Mouse (Mus musculus) heart, postnatal 4 days (tissue): ENCODE results near the gene Gstm4. TPM values are rescaled to one million over a fixed set of nuclear protein-coding genes. Genes with fewer than 3 reads are reported as not detected.
"Not testable (repeated sequence)": the region's sequence is repeated elsewhere in the genome, so short reads cannot be mapped to it uniquely, and the experiment has no call there.

Source experiments
- DNase-seq: peaks from one replicate; pipeline ENCODE4 v3.0.0; 2021
- total RNA-seq, 2 experiments: library from RNA; stranded (reverse); gene quantifications; 2 replicates each; pipeline ENCODE4 v1.2.3; 2021

Gene Gstm4
- total RNA-seq, 2 experiments from 2014 or later = 11.8 to 12.7 TPM

DNA sequence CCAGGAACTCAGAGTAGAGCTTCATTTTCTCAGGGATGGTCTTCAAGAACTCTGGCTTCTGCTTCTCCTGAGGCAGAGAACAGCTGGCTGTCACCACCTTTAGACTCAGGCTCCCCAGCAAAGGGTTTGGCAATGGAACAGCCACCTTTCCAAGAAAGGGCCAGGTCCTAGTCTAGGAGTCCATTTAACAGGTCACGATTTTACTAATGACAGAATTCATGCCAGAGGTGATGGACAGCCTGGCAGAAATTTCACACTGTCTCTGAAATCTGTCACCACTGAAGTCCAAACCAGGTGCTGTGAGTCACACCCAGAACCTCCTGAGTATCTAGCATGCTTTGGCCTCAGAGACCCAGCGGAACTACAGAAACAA is 29.7 kb downstream of the Gstm4 start:
- no peak for DNase-seq

- DNase-seq = no peak
These were observed 30.4 kb downstream of the Gstm4 start for GRCm38 (mm10) chr3:108014098-108014973.

DNA sequence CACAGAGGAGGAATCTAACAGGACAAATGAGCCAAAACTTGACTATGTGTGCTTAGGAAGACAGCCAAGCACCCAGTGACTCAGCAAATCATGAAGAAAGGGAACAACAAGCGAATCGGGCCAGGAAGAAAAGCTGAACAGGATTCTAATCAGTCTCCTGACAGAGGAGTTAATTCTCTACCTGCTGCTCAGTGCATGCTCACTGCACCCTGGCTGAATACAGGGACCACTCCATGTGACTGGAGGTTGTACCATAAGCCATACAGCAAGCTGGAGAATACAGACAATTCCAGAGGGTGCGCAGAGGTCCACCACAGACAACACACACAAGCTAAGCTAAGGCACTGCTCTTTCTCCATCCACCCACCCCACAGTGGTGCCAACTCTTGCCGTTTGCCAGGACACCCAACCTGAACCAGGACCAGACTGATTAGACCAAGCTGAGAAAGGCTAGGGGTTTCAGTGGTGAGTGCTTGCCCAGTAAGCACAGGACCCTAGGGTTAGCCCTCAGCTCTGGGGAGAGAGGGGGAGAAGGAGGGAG is 31.3 kb downstream of the Gstm4 start:
- peak; percentile 48 for DNase-seq

DNA sequence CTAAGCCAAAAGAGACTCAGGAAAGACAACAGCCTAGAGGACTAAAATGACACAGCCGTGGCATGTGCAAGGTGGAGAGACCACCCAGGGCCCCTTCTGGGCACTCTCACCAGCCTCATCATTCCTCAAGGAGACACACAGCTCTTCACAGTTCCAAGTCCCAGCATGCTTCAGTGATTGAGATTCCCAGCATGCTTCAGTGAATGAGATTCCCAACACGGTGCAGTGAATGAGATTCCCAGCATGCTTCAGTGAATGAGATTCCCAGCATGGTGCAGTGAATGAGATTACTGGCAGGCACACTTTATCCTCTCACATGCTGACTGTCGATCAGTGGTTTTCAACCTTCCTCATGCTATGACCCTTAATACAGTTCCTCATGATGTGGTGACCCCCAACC is 33.1 kb downstream of the Gstm4 start:
- DNase-seq = no peak

DNA sequence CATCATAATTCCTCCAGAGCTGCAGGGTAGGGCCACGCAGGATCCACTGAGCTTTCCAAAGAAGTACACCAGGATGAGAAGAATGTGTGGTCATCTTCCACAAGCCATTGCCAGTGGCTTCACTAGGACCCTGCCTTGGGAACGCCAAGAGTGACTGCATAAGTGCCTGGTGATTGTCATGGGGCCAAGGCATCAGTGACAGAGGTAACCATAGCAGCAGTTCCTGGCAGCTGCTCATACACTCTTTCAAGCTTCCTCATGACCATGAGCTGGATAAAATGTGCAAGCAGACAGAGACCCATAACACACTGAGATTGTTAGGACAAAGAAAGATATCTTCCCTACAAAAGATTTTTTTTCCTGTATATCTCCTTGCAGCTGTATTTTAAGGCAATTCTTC is 34.4 kb downstream of the Gstm4 start:
- DNase-seq = peak; percentile 76

DNA sequence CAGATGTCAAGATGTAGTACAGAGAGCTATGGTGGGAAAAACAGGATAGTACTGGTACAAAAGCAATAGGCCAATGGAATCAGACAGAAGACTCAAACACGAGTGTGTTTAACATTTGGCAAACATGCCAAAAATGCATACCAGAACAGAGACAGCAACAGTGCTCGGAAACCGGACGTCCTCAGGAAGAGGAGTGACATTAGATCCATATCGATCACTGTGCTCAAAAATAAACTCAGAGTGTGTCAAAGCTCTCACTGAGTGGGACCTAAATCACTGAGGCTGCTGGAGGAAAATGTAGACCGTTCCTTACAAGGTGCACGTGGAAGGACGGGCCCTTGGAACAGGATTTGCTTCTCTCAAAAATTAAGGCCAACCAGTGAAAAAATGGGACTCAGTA is 42.7 kb downstream of the Gstm4 start:
- DNase-seq = no peak

- no peak for DNase-seq
These were observed 45.2 kb downstream of the Gstm4 start for GRCm38 (mm10) chr3:107999491-107999890.

- no peak for DNase-seq
These were observed 46.1 kb downstream of the Gstm4 start for GRCm38 (mm10) chr3:107998591-107998990.

DNA sequence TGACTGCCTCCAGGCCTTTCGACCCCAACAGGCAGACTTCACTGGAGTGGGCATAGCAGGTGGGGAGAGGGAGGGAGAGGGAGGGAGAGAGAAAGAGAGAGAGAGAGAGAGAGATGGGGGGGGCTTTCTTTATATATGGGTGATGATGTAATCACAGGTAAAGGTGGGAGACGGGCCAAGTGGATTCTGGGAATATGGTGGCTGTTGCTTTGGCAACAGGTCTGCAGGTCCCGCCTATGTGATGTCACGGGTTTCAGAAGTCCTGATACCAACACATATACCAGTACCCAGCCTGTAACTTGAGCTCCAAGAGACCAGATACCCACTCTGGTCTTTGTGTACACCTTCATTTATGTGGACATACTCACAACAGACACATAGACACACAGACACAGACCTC is 48.1 kb downstream of the Gstm4 start:
- DNase-seq = no peak

- DNase-seq = not testable (repeated sequence)
These were observed 48.7 kb downstream of the Gstm4 start for GRCm38 (mm10) chr3:107995974-107996373.

Other genes with a start within 250 kb of the Gstm4 start
- gene Eps8l3, start 167.7 kb downstream of the Gstm4 start, total RNA-seq = not detected
- 10 to 100 TPM; 48.2 to 50.6 TPM for gene Gstm5, start 149.1 kb downstream of the Gstm4 start, total RNA-seq
- gene Gstm7, start 113.1 kb downstream of the Gstm4 start, total RNA-seq = 10 to 100 TPM; 23.0 to 23.2 TPM
- gene Gstm6, start 101.1 kb downstream of the Gstm4 start, total RNA-seq = 1 to 10 TPM; 4.1 to 4.5 TPM
- gene Gstm3, start 75.6 kb downstream of the Gstm4 start, total RNA-seq = not detected
- 10 to 100 TPM; 43.2 to 43.6 TPM for gene Gstm2, start 58.4 kb downstream of the Gstm4 start, total RNA-seq
- 10 to 100 TPM; 46.2 to 48.4 TPM for gene Gstm1, start 26.9 kb downstream of the Gstm4 start, total RNA-seq
- gene Ampd2, start 41.8 kb upstream of the Gstm4 start, total RNA-seq = 10 to 100 TPM; 16.7 to 16.9 TPM
- under 1 TPM; 0.31 to 0.34 TPM for gene Gnat2, start 47.9 kb upstream of the Gstm4 start, total RNA-seq
- gene Gnai3, start 101.3 kb upstream of the Gstm4 start, total RNA-seq = 10 to 100 TPM; 41.6 to 41.8 TPM
- not detected for gene Gpr61, start 110.0 kb upstream of the Gstm4 start, total RNA-seq
- gene Amigo1, start 141.4 kb upstream of the Gstm4 start, total RNA-seq = 1 to 10 TPM; 7.1 to 8.1 TPM
- 1 to 10 TPM; 4.9 to 5.4 TPM for gene Cyb561d1, start 156.3 kb upstream of the Gstm4 start, total RNA-seq
- 1 to 10 TPM; 6.9 to 7.7 TPM for gene Atxn7l2, start 166.0 kb upstream of the Gstm4 start, total RNA-seq
- 1 to 10 TPM; 2.6 to 4.1 TPM for gene Sypl2, start 181.8 kb upstream of the Gstm4 start, total RNA-seq
- 10 to 100 TPM; 77.4 to 81.8 TPM for gene Psma5, start 212.0 kb upstream of the Gstm4 start, total RNA-seq
- 10 to 100 TPM; 28.9 to 32.3 TPM for gene Sort1, start 239.2 kb upstream of the Gstm4 start, total RNA-seq